ENCODE assay signal across 8 mouse cellular contexts in genomic region chr11:69681314-69682208, GRCm38 (mm10). TPM values are rescaled to one million over a fixed set of nuclear protein-coding genes. Genes with fewer than 3 reads are reported as not detected.
A peak's percentile ranks its signal among the peaks of the same experiment; 100 is the strongest.
DNase-seq lines count a peak whose midpoint lies in the region; ATAC-seq and TF ChIP-seq lines count a peak whose summit lies in the region.

Senp3 (minus strand) TSS chr11:69682084.

- H3K36me3 ChIP-seq in forebrain, embryonic 15.5 days, result peaks cover 23% of the 10 kb centered on the region

- intact Hi-C loops in heart, postnatal 25 days (cut with DNase I), result loop anchor here (1.0 to 10.0 kb wide), 4 partner anchors 35 to 236 kb away; partner anchors contain the start of gene Tmem95

- H3K4me1 ChIP-seq in forebrain, embryonic 15.5 days, result peaks cover 59% of the 10 kb centered on the region
- H3K4me1 ChIP-seq in lung, adult 2 months (ENCODE audit: control insufficient read depth, insufficient read depth, low read length), result peaks cover 21% of the 10 kb centered on the region

- ATAC-seq in forebrain, embryonic 15.5 days (replicated peaks), result peak; percentile 97
- peak; percentile 84 for ATAC-seq in neutrophil, adult 5-6 weeks (ENCODE audit: extremely low read depth, insufficient number of reproducible peaks, low FRiP score, poor library complexity, severe bottlenecking)

- peak within 1 kb of the TSS; percentile 78 for H3K4me3 ChIP-seq in forebrain, embryonic 15.5 days
- peak within 1 kb of the TSS; percentile 77 for H3K4me3 ChIP-seq in lung, adult 2 months (replicated peaks; ENCODE audit: extremely low read depth, low read depth, low read length)

- H3K27ac ChIP-seq in forebrain, embryonic 15.5 days (replicated peaks), result peak within 1 kb of the TSS; percentile 92

- under 1% methylated on average over 71 of the region's 80 CpGs for WGBS in forebrain, embryonic 15.5 days
- under 1% methylated on average over 79 of the region's 80 CpGs for WGBS in lung, adult 2 months

- peak; percentile 98 for DNase-seq in ES-CJ7 (ENCODE audit: low read depth, low spot score)
- DNase-seq in cerebellum, adult 11 months, result peak; percentile 95
- DNase-seq in heart, postnatal 25 days (ENCODE audit: low spot score), result peak; percentile 95
- peak; percentile 98 for DNase-seq in layer of hippocampus, adult 18-20 months (ENCODE audit: low spot score in 2 of 2)
- DNase-seq in lung, adult 2 months, result peak; percentile 94
- peak; percentile 95 to 96 for DNase-seq in thymus, adult 18-20 months

- TF ChIP-seq POLR2A in lung, adult 2 months (IDR thresholded peaks at IDR 0.05; ENCODE audit: borderline replicate concordance, extremely low read depth, low read depth, low read length), result peak; percentile 95

- H3K27me3 ChIP-seq in forebrain, embryonic 15.5 days, result no peaks in the 10 kb centered on the region

- no peak for TF ChIP-seq CTCF in lung, adult 2 months (IDR thresholded peaks at IDR 0.05; ENCODE audit: insufficient read depth, low read length)

- H3K9ac ChIP-seq in forebrain, embryonic 15.5 days (replicated peaks), result peak within 1 kb of the TSS; percentile 82

- H3K4me2 ChIP-seq in forebrain, embryonic 15.5 days (replicated peaks), result peak within 1 kb of the TSS; percentile 96

- H3K9me3 ChIP-seq in forebrain, embryonic 15.5 days, result no peaks in the 10 kb centered on the region

RNA-seq across cellular contexts. Expression of gene Senp3, which starts in this region (rescaled TPM):
- polyA plus RNA-seq in forebrain, embryonic 15.5 days (2015; fragmentation: Nextera tagmentation; extraction: Ambion mirVana), result 89.2 and 102 TPM in 2 replicates
- total RNA-seq in heart, postnatal 25 days (2021), result 10 to 100 TPM; 31.7 to 33.5 TPM
- total RNA-seq in layer of hippocampus, adult 18-20 months (2021), result 10 to 100 TPM; 96.1 to 97.5 TPM
- polyA plus RNA-seq in lung, adult 2 months (2012; rRNA removed), result 43.6 and 55.0 TPM in 2 replicates
- 92.3 and 106 TPM in 2 replicates for total RNA-seq in neutrophil, adult 5-6 weeks (2017)

Comparison
In these comparisons a context has a peak if more than half of its experiments do, and no peak if none do; other contexts are left out.
1. Peak in every context shown above with its lines: DNase-seq, ATAC-seq, H3K4me3 ChIP-seq and H3K27ac ChIP-seq.